Mouse (Mus musculus) embryonic facial prominence, embryonic 13.5 days (tissue): ENCODE results near the gene Vmn2r56. TPM values are rescaled to one million over a fixed set of nuclear protein-coding genes. Genes with fewer than 3 reads are reported as not detected.
A peak's percentile ranks its signal among the peaks of the same experiment; 100 is the strongest.
"Not testable (repeated sequence)": the region's sequence is repeated elsewhere in the genome, so short reads cannot be mapped to it uniquely, and the experiment has no call there.

Experiments
- ATAC-seq: fragments of 200-750 bp; cut with Nextera tagmentation; 2 replicates; pipeline ENCODE4 v1.8.0; 2017; ENCODE audit warnings: low read depth; ENCODE audit not compliant: insufficient number of reproducible peaks, insufficient read depth, low FRiP score, low TSS enrichment
- H3K27ac ChIP-seq: fragments of 300-500 bp; sonication (generic); 2 replicates; pipeline ENCODE4 v1.5.1; 2015; ENCODE audit warnings: moderate library complexity, mild to moderate bottlenecking, inconsistent platforms
- H3K27me3 ChIP-seq: fragments of 300-500 bp; sonication (generic); 2 replicates; pipeline ENCODE4 v1.6.1; 2015; ENCODE audit warnings: mild to moderate bottlenecking, inconsistent platforms
- H3K36me3 ChIP-seq: fragments of 300-500 bp; sonication (generic); 2 replicates; pipeline ENCODE4 v1.6.1; 2015; ENCODE audit warnings: mild to moderate bottlenecking, inconsistent platforms
- H3K4me1 ChIP-seq: fragments of 300-500 bp; sonication (generic); 2 replicates; pipeline ENCODE4 v1.6.1; 2015; ENCODE audit warnings: inconsistent platforms
- H3K4me2 ChIP-seq: fragments of 300-500 bp; sonication (generic); 2 replicates; pipeline ENCODE4 v1.6.1; 2015; ENCODE audit warnings: moderate library complexity, mild to moderate bottlenecking, inconsistent platforms
- H3K4me3 ChIP-seq: fragments of 300-500 bp; sonication (generic); 2 replicates; pipeline ENCODE4 v1.5.1; 2015; ENCODE audit warnings: mild to moderate bottlenecking, inconsistent platforms
- H3K9ac ChIP-seq: fragments of 300-500 bp; sonication (generic); 2 replicates; pipeline ENCODE4 v1.6.1; 2015; ENCODE audit warnings: mild to moderate bottlenecking, inconsistent platforms
- H3K9me3 ChIP-seq: fragments of 300-500 bp; sonication (generic); 2 replicates; pipeline ENCODE4 v1.6.1; 2016; ENCODE audit warnings: inconsistent platforms
- WGBS: fragments of 180-500 bp; shearing (Covaris S2); methylation state at CpG from one replicate; pipeline ENCODE4 v1.1.7; 2015; ENCODE audit warnings: mixed read lengths; 5-methylcytosine and 5-hydroxymethylcytosine counted together
- polyA plus RNA-seq: library from polyadenylated mRNA; unstranded; fragments of >200 nt; fragmentation: Nextera tagmentation; extraction: Ambion mirVana; gene quantifications from 2 replicates; pipeline ENCODE4 v1.2.1, GENCODE M21; 2015

The Vmn2r56 gene
- polyA plus RNA-seq: not detected in 2 replicates

- Histone ChIP-seq H3K27ac (no peak within 1 kb of the TSS), H3K9ac (no peak within 1 kb of the TSS), H3K27me3 (no peaks in the 10 kb centered on the region), H3K4me2 (no peak within 1 kb of the TSS), H3K4me3 (no peak within 1 kb of the TSS), H3K9me3 (0 out of 2 replicates have a peak, but pooled peaks cover 2% of the 10 kb centered on the region), H3K4me1 (no peaks in the 10 kb centered on the region), H3K36me3 (no peaks in the 10 kb centered on the region)
- ATAC-seq: no peak
- 39% methylated on average over 1 of the region's 1 CpGs for WGBS
These were observed at the start of gene Vmn2r56 for GRCm38 (mm10) chr7:12734904-12735303. Vmn2r56 (minus strand) TSS chr7:12735004.

GRCm38 (mm10) chr7:12780151-12780830, 45.5 kb upstream of the Vmn2r56 start:
- peak; percentile 94 for ATAC-seq
- Histone ChIP-seq H3K9ac (peak overlapping the region; percentile 86), H3K36me3 (peaks cover 2% of the 10 kb centered on the region), H3K4me2 (peak overlapping the region; percentile 94), H3K27me3 (no peaks in the 10 kb centered on the region), H3K4me3 (peak overlapping the region; percentile 76), H3K9me3 (no peaks in the 10 kb centered on the region), H3K4me1 (peaks cover 9% of the 10 kb centered on the region), H3K27ac (no peak overlapping the region)
- WGBS: under 1% methylated on average over 57 of the region's 57 CpGs

DNA sequence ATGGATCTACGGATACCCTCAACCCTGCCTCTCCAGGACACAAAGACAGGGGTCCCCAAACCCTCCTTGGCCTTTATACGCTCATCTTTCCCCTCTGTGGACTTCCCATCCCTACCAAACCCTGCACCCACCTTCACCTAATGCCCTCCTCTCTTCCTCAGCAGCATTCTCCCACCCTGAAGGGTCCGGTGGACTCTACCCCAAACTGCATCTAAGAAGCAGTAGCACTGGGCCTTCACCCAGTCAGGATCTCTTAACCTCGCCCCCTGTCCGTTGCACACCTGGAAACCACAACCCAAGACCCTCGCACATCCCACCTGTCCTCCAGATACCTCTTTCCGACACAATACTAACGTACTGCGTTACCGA, 45.0 kb upstream of the Vmn2r56 start:
- ATAC-seq: 0 out of 2 replicates have a peak, but pooled peaks have one; percentile 16
- Histone ChIP-seq H3K4me2 (peak overlapping the region; percentile 94), H3K4me3 (peak overlapping the region; percentile 76), H3K4me1 (peaks cover 9% of the 10 kb centered on the region), H3K27ac (no peak overlapping the region), H3K27me3 (no peaks in the 10 kb centered on the region), H3K9ac (peak overlapping the region; percentile 86), H3K36me3 (peaks cover 8% of the 10 kb centered on the region), H3K9me3 (no peaks in the 10 kb centered on the region)
- 20% methylated on average over 10 of the region's 10 CpGs for WGBS

GRCm38 (mm10) chr7:12779141-12779540, 44.3 kb upstream of the Vmn2r56 start:
- H3K36me3 ChIP-seq: peaks cover 14% of the 10 kb centered on the region
- WGBS: 87% methylated on average over 5 of the region's 5 CpGs
- no peaks in the 10 kb centered on the region for H3K9me3 ChIP-seq
- H3K9ac ChIP-seq: no peak overlapping the region
- H3K4me1 ChIP-seq: peaks cover 9% of the 10 kb centered on the region
- H3K4me2 ChIP-seq: peak overlapping the region; percentile 94
- H3K4me3 ChIP-seq: peak overlapping the region; percentile 76
- H3K27me3 ChIP-seq: no peaks in the 10 kb centered on the region
- no peak for ATAC-seq
- H3K27ac ChIP-seq: no peak overlapping the region

GRCm38 (mm10) chr7:12774606-12775005, 39.8 kb upstream of the Vmn2r56 start:
- ATAC-seq: no peak
- Histone ChIP-seq H3K36me3 (peaks cover 58% of the 10 kb centered on the region), H3K4me1 (peaks cover 3% of the 10 kb centered on the region), H3K4me2 (no peak overlapping the region), H3K27me3 (no peaks in the 10 kb centered on the region), H3K9me3 (no peaks in the 10 kb centered on the region), H3K4me3 (no peak overlapping the region), H3K27ac (no peak overlapping the region), H3K9ac (no peak overlapping the region)
- WGBS: 92% methylated on average over 1 of the region's 1 CpGs

DNA sequence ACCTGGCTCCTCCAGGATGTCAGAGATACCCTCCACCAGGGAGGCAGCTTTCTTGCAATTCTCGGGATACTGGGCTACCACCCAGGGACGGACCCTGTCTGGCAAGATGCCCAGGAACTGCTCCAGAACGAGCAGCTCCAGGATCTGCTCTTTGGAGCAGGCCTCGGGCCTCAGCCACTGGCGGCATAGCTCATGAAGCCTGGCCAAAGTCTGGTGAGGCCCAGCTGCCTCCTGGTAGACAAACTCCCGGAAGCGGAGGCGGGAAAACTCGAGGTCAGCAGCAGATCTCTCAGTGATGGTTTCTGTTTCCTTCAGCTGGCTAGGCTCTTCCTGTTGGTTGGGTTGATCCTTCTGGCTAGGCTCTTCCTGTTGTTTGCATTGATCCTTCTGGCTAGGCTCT, 39.3 kb upstream of the Vmn2r56 start:
- Histone ChIP-seq H3K9ac (no peak overlapping the region), H3K4me3 (no peak overlapping the region), H3K4me2 (no peak overlapping the region), H3K4me1 (no peaks in the 10 kb centered on the region), H3K27ac (no peak overlapping the region), H3K36me3 (peaks cover 63% of the 10 kb centered on the region), H3K27me3 (no peaks in the 10 kb centered on the region), H3K9me3 (no peaks in the 10 kb centered on the region)
- ATAC-seq: no peak
- 91% methylated on average over 9 of the region's 9 CpGs for WGBS

- H3K9me3 ChIP-seq: peaks cover 8% of the 10 kb centered on the region; the same call in 1 of the 2 replicates
- 66% methylated on average over 24 of the region's 24 CpGs for WGBS
These were observed 14.8 kb upstream of the Vmn2r56 start for GRCm38 (mm10) chr7:12749431-12750198.

DNA sequence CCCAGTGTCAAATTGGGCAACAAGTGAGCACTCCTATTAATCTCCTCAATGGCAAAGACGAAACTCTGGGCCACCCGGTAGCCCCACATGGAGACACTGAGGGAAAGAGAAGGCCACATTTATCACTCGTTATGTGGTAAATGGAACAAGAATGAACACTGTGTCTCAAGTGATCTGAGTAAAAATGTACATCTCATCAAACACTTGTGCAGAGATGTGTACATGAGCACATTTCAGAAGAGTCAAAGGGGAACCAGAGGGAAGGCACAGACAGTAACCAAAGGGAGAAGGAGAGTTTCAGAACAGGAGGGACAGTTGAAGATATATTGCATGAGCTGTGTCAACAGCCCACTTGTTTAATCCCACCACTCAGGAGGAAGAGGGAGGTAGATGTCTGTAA, 49.9 kb downstream of the Vmn2r56 start, which contains the start of gene Vmn2r55:
Vmn2r55 (minus strand) TSS at position 101 of the 400 bp plus-strand sequence.
- ATAC-seq, H3K4me2 ChIP-seq, H3K9me3 ChIP-seq, H3K4me3 ChIP-seq, H3K27me3 ChIP-seq, H3K36me3 ChIP-seq, H3K9ac ChIP-seq, H3K27ac ChIP-seq, H3K4me1 ChIP-seq: not testable (repeated sequence)
- 84% methylated on average over 3 of the region's 3 CpGs for WGBS

More at GRCm38 (mm10) chr7:12749431-12750198, 14.8 kb upstream of the Vmn2r56 start:
- no peak overlapping the region for H3K27ac ChIP-seq
- no peaks in the 10 kb centered on the region for H3K36me3 ChIP-seq
- no peak overlapping the region for H3K9ac ChIP-seq
- peak overlapping the region; percentile 19; the same call in 1 of the 2 replicates for H3K4me3 ChIP-seq
- peak overlapping the region; percentile 26; the same call in 1 of the 2 replicates for H3K4me2 ChIP-seq
- ATAC-seq: no peak
- H3K4me1 ChIP-seq: no peaks in the 10 kb centered on the region
- no peaks in the 10 kb centered on the region for H3K27me3 ChIP-seq

- ATAC-seq, H3K4me3 ChIP-seq, H3K27ac ChIP-seq, H3K9ac ChIP-seq, H3K4me1 ChIP-seq, H3K36me3 ChIP-seq, H3K4me2 ChIP-seq, H3K27me3 ChIP-seq, H3K9me3 ChIP-seq: not testable (repeated sequence)
- 77% methylated on average over 3 of the region's 4 CpGs for WGBS
These were observed 94.6 kb downstream of the Vmn2r56 start, which contains the start of gene Vmn2r54 for GRCm38 (mm10) chr7:12640219-12640618. Vmn2r54 (minus strand) TSS chr7:12640319.
